Mouse (Mus musculus) C2C12 (cell line): ENCODE measurements around the gene Olfr455. TPM values are rescaled to one million over a fixed set of nuclear protein-coding genes. Genes with fewer than 3 reads are reported as not detected.

Experiments
- H3K27me3 ChIP-seq: one replicate; pipeline ENCODE4 v1.6.1; 2011; ENCODE audit not compliant: control insufficient read depth, insufficient read depth, insufficient read length
- H3K36me3 ChIP-seq: one replicate; pipeline ENCODE4 v1.6.1; 2011; ENCODE audit not compliant: control insufficient read depth, insufficient read depth
- H3K4me3 ChIP-seq: one replicate; pipeline ENCODE4 v1.5.1; 2011; ENCODE audit warnings: mild to moderate bottlenecking, control low read depth; ENCODE audit not compliant: poor library complexity, insufficient read depth, severe bottlenecking
- H3K79me2 ChIP-seq: one replicate; pipeline ENCODE4 v1.6.1; 2011; ENCODE audit not compliant: control insufficient read depth, insufficient read depth
- H3K79me3 ChIP-seq: one replicate; pipeline ENCODE4 v1.6.1; 2011; ENCODE audit warnings: low read depth, control low read depth
- H3ac ChIP-seq: one replicate; pipeline ENCODE3; 2011; ENCODE audit warnings: low read depth; ENCODE audit not compliant: control insufficient read depth, insufficient read length
- CEBPB ChIP-seq: IDR thresholded peaks from one replicate; pipeline ENCODE4 v1.6.1; 2011; ENCODE audit warnings: low read depth, mild to moderate bottlenecking, control low read depth, moderate library complexity
- CTCF ChIP-seq: IDR thresholded peaks from one replicate; pipeline ENCODE4 v1.5.1; 2011; ENCODE audit not compliant: control insufficient read depth, insufficient read depth, insufficient read length
- FOSL1 ChIP-seq: IDR thresholded peaks from one replicate; pipeline ENCODE4 v1.8.0; 2011; ENCODE audit warnings: mild to moderate bottlenecking, low read length; ENCODE audit not compliant: poor library complexity, insufficient read depth, severe bottlenecking
- MAX ChIP-seq: IDR thresholded peaks from one replicate; pipeline ENCODE4 v1.6.1; 2011; ENCODE audit warnings: mild to moderate bottlenecking, control low read depth
- MYOD1 ChIP-seq: IDR thresholded peaks from one replicate; pipeline ENCODE4 v1.6.1; 2011; ENCODE audit warnings: low read depth; ENCODE audit not compliant: control insufficient read depth, insufficient read length
- MYOG ChIP-seq: IDR thresholded peaks from one replicate; pipeline ENCODE4 v1.6.1; 2011; ENCODE audit not compliant: control insufficient read depth, insufficient read length; ENCODE audit errors: extremely low read depth
- USF1 ChIP-seq: IDR thresholded peaks from one replicate; pipeline ENCODE4 v1.6.1; 2011; ENCODE audit warnings: low read depth, mild to moderate bottlenecking, control low read depth, moderate library complexity
- polyA plus RNA-seq: library from polyadenylated mRNA; unstranded; fragments of >200 nt; fragmentation: generic; extraction: Trizol; gene quantifications from one replicate; pipeline ENCODE4 v1.2.1, GENCODE M21; 2012; ENCODE audit warnings: missing spikeins

Gene Olfr455
- polyA plus RNA-seq, 1 experiment = 0.01 TPM

- Histone ChIP-seq H3K4me3 (no peak overlapping the region), H3K27me3 (no peaks in the 10 kb centered on the region)
- no peak for TF ChIP-seq USF1
- no peak for TF ChIP-seq CEBPB
- TF ChIP-seq FOSL1 = no peak
- no peak for TF ChIP-seq MYOG
- TF ChIP-seq MYOD1 = no peak
- no peak for TF ChIP-seq MAX
- no peak for TF ChIP-seq CTCF
Measured at GRCm38 (mm10) chr6:42558641-42559040, 11.3 kb upstream of the Olfr455 start.

GRCm38 (mm10) chr6:42546180-42546579, 1.2 kb downstream of the Olfr455 start:
- no peaks in the 10 kb centered on the region for H3K27me3 ChIP-seq
- no peak for TF ChIP-seq MYOD1
- no peak for TF ChIP-seq MAX
- TF ChIP-seq USF1 = no peak
- no peaks in the 10 kb centered on the region for H3K79me3 ChIP-seq
- H3K36me3 ChIP-seq = no peaks in the 10 kb centered on the region
- H3K4me3 ChIP-seq = no peak overlapping the region
- no peaks in the 10 kb centered on the region for H3K79me2 ChIP-seq
- no peak overlapping the region for H3ac ChIP-seq

More at GRCm38 (mm10) chr6:42558641-42559040, 11.3 kb upstream of the Olfr455 start:
- Histone ChIP-seq H3K79me3 (no peaks in the 10 kb centered on the region), H3K79me2 (no peaks in the 10 kb centered on the region), H3K36me3 (no peaks in the 10 kb centered on the region), H3ac (no peak overlapping the region)

GRCm38 (mm10) chr6:42545451-42545885, 1.9 kb downstream of the Olfr455 start:
- no peak overlapping the region for H3K4me3 ChIP-seq
- TF ChIP-seq USF1 = no peak
- no peak for TF ChIP-seq CTCF
- no peak for TF ChIP-seq MAX
- TF ChIP-seq CEBPB = no peak
- H3ac ChIP-seq = no peak overlapping the region
- H3K27me3 ChIP-seq = no peaks in the 10 kb centered on the region
- no peaks in the 10 kb centered on the region for H3K79me2 ChIP-seq
- H3K36me3 ChIP-seq = no peaks in the 10 kb centered on the region
- no peaks in the 10 kb centered on the region for H3K79me3 ChIP-seq

- no peak for TF ChIP-seq CTCF
- no peak for TF ChIP-seq MYOG
- H3K27me3 ChIP-seq = no peaks in the 10 kb centered on the region
- no peak overlapping the region for H3K4me3 ChIP-seq
- H3ac ChIP-seq = no peak overlapping the region
- no peaks in the 10 kb centered on the region for H3K79me3 ChIP-seq
- H3K79me2 ChIP-seq = no peaks in the 10 kb centered on the region
- H3K36me3 ChIP-seq = no peaks in the 10 kb centered on the region
Measured at GRCm38 (mm10) chr6:42544846-42545245, 2.5 kb downstream of the Olfr455 start.

GRCm38 (mm10) chr6:42542036-42543031, 5.1 kb downstream of the Olfr455 start:
- Histone ChIP-seq H3K79me2 (no peaks in the 10 kb centered on the region), H3K36me3 (no peaks in the 10 kb centered on the region), H3ac (no peak overlapping the region), H3K79me3 (no peaks in the 10 kb centered on the region), H3K27me3 (no peaks in the 10 kb centered on the region), H3K4me3 (no peak overlapping the region)
- TF ChIP-seq CTCF (no peak), MYOD1 (peak; percentile 2)

GRCm38 (mm10) chr6:42540681-42541080, 6.7 kb downstream of the Olfr455 start:
- no peak for TF ChIP-seq MYOD1
- no peak for TF ChIP-seq CTCF
- TF ChIP-seq FOSL1 = no peak
- TF ChIP-seq CEBPB = no peak
- TF ChIP-seq USF1 = no peak
- TF ChIP-seq MYOG = no peak
- no peak for TF ChIP-seq MAX
- no peaks in the 10 kb centered on the region for H3K79me2 ChIP-seq
- no peaks in the 10 kb centered on the region for H3K79me3 ChIP-seq
- H3K27me3 ChIP-seq = no peaks in the 10 kb centered on the region
- H3ac ChIP-seq = no peak overlapping the region
- H3K36me3 ChIP-seq = no peaks in the 10 kb centered on the region
- no peak overlapping the region for H3K4me3 ChIP-seq
